Mouse (Mus musculus) forebrain, embryonic 14.5 days (tissue): ENCODE measurements at regions not wholly inside any gene's neighbourhood (a gene's known extent, or its start where the extent isn't known, plus 50 kb on each side); places are given as distances from the start of the nearest gene placed in this dataset.
A peak's percentile ranks its signal among the peaks of the same experiment; 100 is the strongest.

Experiments
- ATAC-seq: fragments of 200-750 bp; cut with Nextera tagmentation; 2 replicates; pipeline ENCODE4 v1.8.0; 2017; ENCODE audit warnings: mild to moderate bottlenecking, moderate library complexity
- DNase-seq: peaks from one replicate; pipeline ENCODE4 v3.0.0-alpha.2; 2015; ENCODE audit warnings: low spot score
- H3K27ac ChIP-seq: fragments of 300-500 bp; sonication (generic); 2 replicates; pipeline ENCODE4 v1.5.1; 2014; ENCODE audit warnings: low read depth, mild to moderate bottlenecking, control low read depth, low read length, moderate library complexity
- H3K27me3 ChIP-seq: fragments of 300-500 bp; sonication (generic); replicated peaks from 2 replicates; pipeline ENCODE4 v1.6.1; 2014; ENCODE audit warnings: low read length, control low read depth, mixed read lengths; ENCODE audit not compliant: control insufficient read depth, insufficient read depth
- H3K36me3 ChIP-seq: fragments of 300-500 bp; sonication (generic); 2 replicates; pipeline ENCODE4 v1.6.1; 2014; ENCODE audit warnings: low read length, control low read depth; ENCODE audit not compliant: control insufficient read depth, insufficient read depth
- H3K4me1 ChIP-seq: fragments of 300-500 bp; sonication (generic); 2 replicates; pipeline ENCODE4 v1.6.1; 2014; ENCODE audit warnings: antibody characterized with exemption, low read length, control low read depth; ENCODE audit not compliant: control insufficient read depth, insufficient read depth
- H3K4me2 ChIP-seq: fragments of 300-500 bp; sonication (generic); 2 replicates; pipeline ENCODE4 v1.6.1; 2014; ENCODE audit warnings: mild to moderate bottlenecking, control low read depth, low read length
- H3K4me3 ChIP-seq: fragments of 300-500 bp; sonication (generic); 2 replicates; pipeline ENCODE4 v1.5.1; 2014; ENCODE audit warnings: low read depth, low read length, control low read depth
- H3K9ac ChIP-seq: fragments of 300-500 bp; sonication (generic); 2 replicates; pipeline ENCODE4 v1.6.1; 2014; ENCODE audit warnings: mild to moderate bottlenecking, low read length, control low read depth, moderate library complexity
- H3K9me3 ChIP-seq: fragments of 300-500 bp; sonication (generic); replicated peaks from 2 replicates; pipeline ENCODE4 v1.6.1; 2016; ENCODE audit warnings: low read length, control low read depth, mixed read lengths; ENCODE audit not compliant: control insufficient read depth
- WGBS: fragments of 180-500 bp; shearing (Covaris S2); extraction: QIAGEN DNeasy Blood & Tissue Kit; methylation state at CpG from one replicate; pipeline ENCODE4 v1.1.7; 2014; 5-methylcytosine and 5-hydroxymethylcytosine counted together

- Histone ChIP-seq H3K9me3 (no peaks in the 10 kb centered on the region), H3K27me3 (no peaks in the 10 kb centered on the region), H3K27ac (no peak overlapping the region), H3K36me3 (no peaks in the 10 kb centered on the region), H3K4me2 (no peak overlapping the region), H3K4me3 (no peak overlapping the region), H3K4me1 (peaks cover 6% of the 10 kb centered on the region; the same call in 1 of the 2 replicates), H3K9ac (no peak overlapping the region)
- WGBS, result 55% methylated on average over 10 of the region's 10 CpGs
- DNase-seq (peak; percentile 73), ATAC-seq (0 out of 2 replicates have a peak, but pooled peaks have one; percentile 32)
Observed at GRCm38 (mm10) chr2:50518371-50519128, 221.9 kb upstream of the Mmadhc start.

DNA sequence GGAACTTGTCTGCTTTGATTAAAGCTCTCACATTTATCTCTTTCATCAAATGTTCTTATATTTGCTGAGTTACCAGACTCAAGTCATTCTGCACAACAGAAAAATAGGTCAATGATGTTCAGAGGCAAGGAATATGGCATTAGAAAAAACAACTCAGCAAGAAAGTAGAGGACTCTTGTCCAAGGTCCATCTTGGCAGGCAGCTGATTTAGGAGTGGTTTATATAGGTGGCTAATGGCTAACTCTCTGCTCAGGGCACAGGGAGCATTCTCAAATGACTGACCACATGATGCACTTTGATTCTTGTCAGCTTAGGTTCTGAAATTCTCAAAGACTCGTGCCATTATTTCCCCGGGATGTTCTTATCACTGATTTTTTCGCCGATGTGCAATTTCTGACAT is 216.7 kb upstream of the Mmadhc start:
- no peak overlapping the region for H3K4me3 ChIP-seq
- H3K27ac ChIP-seq, result no peak overlapping the region
- ATAC-seq (no peak), DNase-seq (no peak)
- H3K27me3 ChIP-seq, result no peaks in the 10 kb centered on the region
- no peaks in the 10 kb centered on the region for H3K4me1 ChIP-seq
- WGBS, result 94% methylated on average over 4 of the region's 4 CpGs
- H3K9me3 ChIP-seq, result no peaks in the 10 kb centered on the region
- no peak overlapping the region for H3K9ac ChIP-seq
- H3K36me3 ChIP-seq, result no peaks in the 10 kb centered on the region
- no peak overlapping the region for H3K4me2 ChIP-seq

- Histone ChIP-seq H3K9me3 (no peaks in the 10 kb centered on the region), H3K27me3 (no peaks in the 10 kb centered on the region), H3K36me3 (no peaks in the 10 kb centered on the region), H3K4me3 (no peak overlapping the region), H3K4me1 (no peaks in the 10 kb centered on the region), H3K27ac (no peak overlapping the region), H3K4me2 (no peak overlapping the region), H3K9ac (no peak overlapping the region)
- WGBS, result 90% methylated on average over 8 of the region's 8 CpGs
- no peak for DNase-seq
- ATAC-seq, result no peak
Observed at GRCm38 (mm10) chr2:50498713-50499112, 202.1 kb upstream of the Mmadhc start.

DNA sequence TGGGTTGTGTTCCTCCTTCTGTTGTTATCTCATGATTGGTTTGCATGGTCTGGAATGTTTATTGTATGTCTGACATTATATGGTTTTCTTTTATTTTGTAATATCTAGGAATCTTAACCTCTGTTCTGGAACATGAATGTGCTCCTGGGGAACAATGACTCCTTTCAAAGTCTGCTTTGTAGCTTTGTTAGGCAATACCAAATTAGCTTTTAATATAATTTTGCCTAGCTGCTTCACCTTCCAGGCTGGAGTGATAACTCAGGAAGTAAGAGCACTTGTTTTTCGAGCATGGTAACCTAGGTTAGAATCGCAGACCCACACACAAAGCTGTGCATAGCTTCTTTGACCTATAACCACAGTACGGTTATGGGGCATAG is 199.4 kb upstream of the Mmadhc start:
- H3K36me3 ChIP-seq, result no peaks in the 10 kb centered on the region
- no peak overlapping the region for H3K9ac ChIP-seq
- no peaks in the 10 kb centered on the region for H3K27me3 ChIP-seq
- H3K4me3 ChIP-seq, result no peak overlapping the region
- no peak overlapping the region for H3K4me2 ChIP-seq
- H3K4me1 ChIP-seq, result no peaks in the 10 kb centered on the region
- no peak overlapping the region for H3K27ac ChIP-seq
- ATAC-seq (no peak), DNase-seq (no peak)
- WGBS, result 91% methylated on average over 3 of the region's 3 CpGs
- no peaks in the 10 kb centered on the region for H3K9me3 ChIP-seq

- Histone ChIP-seq H3K36me3 (no peaks in the 10 kb centered on the region), H3K4me3 (no peak overlapping the region), H3K4me1 (no peaks in the 10 kb centered on the region), H3K27me3 (no peaks in the 10 kb centered on the region), H3K9ac (no peak overlapping the region), H3K4me2 (no peak overlapping the region), H3K9me3 (no peaks in the 10 kb centered on the region), H3K27ac (no peak overlapping the region)
- WGBS, result 79% methylated on average over 5 of the region's 5 CpGs
- DNase-seq, result no peak
- ATAC-seq, result no peak
Observed at GRCm38 (mm10) chr2:50495141-50496056, 198.8 kb upstream of the Mmadhc start.

- H3K4me2 ChIP-seq, result no peak overlapping the region
- no peak overlapping the region for H3K9ac ChIP-seq
- no peak overlapping the region for H3K27ac ChIP-seq
- ATAC-seq, result no peak
- 81% methylated on average over 4 of the region's 4 CpGs for WGBS
- DNase-seq, result no peak
- H3K27me3 ChIP-seq, result no peaks in the 10 kb centered on the region
- no peak overlapping the region for H3K4me3 ChIP-seq
- H3K9me3 ChIP-seq, result no peaks in the 10 kb centered on the region
- H3K36me3 ChIP-seq, result no peaks in the 10 kb centered on the region
- no peaks in the 10 kb centered on the region for H3K4me1 ChIP-seq
Observed at GRCm38 (mm10) chr2:50493597-50494335, 197.2 kb upstream of the Mmadhc start.

- Histone ChIP-seq H3K9ac (no peak overlapping the region), H3K9me3 (no peaks in the 10 kb centered on the region), H3K4me2 (no peak overlapping the region), H3K27ac (no peak overlapping the region), H3K4me3 (no peak overlapping the region), H3K4me1 (no peaks in the 10 kb centered on the region), H3K27me3 (no peaks in the 10 kb centered on the region), H3K36me3 (no peaks in the 10 kb centered on the region)
- WGBS, result 73% methylated on average over 4 of the region's 4 CpGs
- no peak for ATAC-seq
- DNase-seq, result no peak
Observed at GRCm38 (mm10) chr2:50463799-50464198, 167.2 kb upstream of the Mmadhc start.

DNA sequence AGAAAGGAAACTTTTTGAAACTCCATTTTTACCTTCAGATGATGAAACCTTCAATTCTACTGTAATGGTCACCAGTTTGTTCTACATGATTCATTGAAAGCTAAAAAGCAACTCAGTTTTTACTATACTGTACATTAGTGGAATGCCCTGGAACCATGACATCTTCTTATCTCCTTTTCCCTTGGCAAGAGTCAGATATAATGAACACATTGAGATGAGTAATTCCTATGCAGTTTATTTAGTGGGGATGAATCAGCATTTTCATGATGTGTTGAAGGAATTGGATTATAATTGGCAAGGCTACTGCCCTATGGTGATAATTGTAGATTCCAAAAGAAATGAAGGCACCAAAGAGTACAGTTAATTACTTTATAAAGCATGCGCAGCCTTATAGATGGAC is 165.8 kb upstream of the Mmadhc start:
- H3K4me3 ChIP-seq, result no peak overlapping the region
- no peaks in the 10 kb centered on the region for H3K9me3 ChIP-seq
- H3K27me3 ChIP-seq, result no peaks in the 10 kb centered on the region
- no peak overlapping the region for H3K4me2 ChIP-seq
- no peak overlapping the region for H3K27ac ChIP-seq
- H3K36me3 ChIP-seq, result no peaks in the 10 kb centered on the region
- WGBS, result 100% methylated on average over 1 of the region's 1 CpGs
- ATAC-seq (no peak), DNase-seq (no peak)
- no peaks in the 10 kb centered on the region for H3K4me1 ChIP-seq
- H3K9ac ChIP-seq, result no peak overlapping the region
